Mouse (Mus musculus) fat pad, adult 2 months (tissue): ENCODE data around the gene 1700037H04Rik.

ENCODE experiments used
- DNase-seq: peaks from one replicate; pipeline ENCODE4 v3.0.0-alpha.2; 2011; ENCODE audit warnings: low read depth, low spot score; ENCODE audit errors: extremely low read depth

Gene 1700037H04Rik

GRCm38 (mm10) chr2:131179246-131179886 lies 19.5 kb upstream of the 1700037H04Rik start:
- DNase-seq: no peak

DNA sequence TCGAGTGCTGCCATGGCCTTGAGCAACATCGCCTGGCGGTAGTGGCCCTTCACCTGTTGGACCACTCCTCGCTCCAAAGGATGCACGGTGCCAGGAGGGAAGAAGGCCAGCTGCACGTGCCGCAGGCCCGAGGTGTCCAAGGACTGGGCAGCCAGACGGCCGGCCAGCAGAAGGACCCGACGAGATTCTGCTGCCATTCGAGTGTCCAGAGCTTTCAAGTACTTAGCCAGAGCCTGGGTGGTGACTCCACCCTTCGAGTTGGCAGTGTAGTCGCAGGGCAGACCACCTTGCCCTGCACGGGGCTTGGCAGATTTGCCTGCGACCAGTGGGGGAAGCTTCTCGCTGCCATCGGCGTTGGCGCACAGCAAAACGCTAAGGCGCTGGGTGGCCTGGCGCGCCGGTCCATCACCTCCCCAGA lies 19.0 kb upstream of the 1700037H04Rik start:
- no peak for DNase-seq

GRCm38 (mm10) chr2:131177932-131178331 lies 18.1 kb upstream of the 1700037H04Rik start:
- no peak for DNase-seq

DNA sequence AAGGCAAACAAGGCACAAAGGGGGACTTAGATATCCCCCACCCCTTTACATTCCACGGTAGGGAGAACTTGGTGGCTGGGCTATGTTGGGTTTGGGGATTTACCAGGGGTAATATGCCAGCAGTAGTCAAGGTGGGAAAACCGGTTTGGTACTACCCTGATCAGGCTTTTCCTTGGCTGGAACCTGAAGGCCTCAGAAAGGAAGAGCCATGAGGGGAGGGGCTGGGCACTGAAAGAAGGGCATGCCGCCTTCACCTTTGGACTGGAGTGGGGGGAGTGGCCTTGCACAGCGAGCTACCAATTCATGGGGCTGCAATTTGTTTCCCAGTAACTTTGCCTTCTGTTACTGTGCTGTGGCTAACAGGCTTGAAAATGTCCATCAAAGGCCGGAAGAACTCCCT lies 16.6 kb upstream of the 1700037H04Rik start:
- DNase-seq: peak; percentile 88

- no peak for DNase-seq
Measured at GRCm38 (mm10) chr2:131175945-131176309, 16.0 kb upstream of the 1700037H04Rik start.

DNA sequence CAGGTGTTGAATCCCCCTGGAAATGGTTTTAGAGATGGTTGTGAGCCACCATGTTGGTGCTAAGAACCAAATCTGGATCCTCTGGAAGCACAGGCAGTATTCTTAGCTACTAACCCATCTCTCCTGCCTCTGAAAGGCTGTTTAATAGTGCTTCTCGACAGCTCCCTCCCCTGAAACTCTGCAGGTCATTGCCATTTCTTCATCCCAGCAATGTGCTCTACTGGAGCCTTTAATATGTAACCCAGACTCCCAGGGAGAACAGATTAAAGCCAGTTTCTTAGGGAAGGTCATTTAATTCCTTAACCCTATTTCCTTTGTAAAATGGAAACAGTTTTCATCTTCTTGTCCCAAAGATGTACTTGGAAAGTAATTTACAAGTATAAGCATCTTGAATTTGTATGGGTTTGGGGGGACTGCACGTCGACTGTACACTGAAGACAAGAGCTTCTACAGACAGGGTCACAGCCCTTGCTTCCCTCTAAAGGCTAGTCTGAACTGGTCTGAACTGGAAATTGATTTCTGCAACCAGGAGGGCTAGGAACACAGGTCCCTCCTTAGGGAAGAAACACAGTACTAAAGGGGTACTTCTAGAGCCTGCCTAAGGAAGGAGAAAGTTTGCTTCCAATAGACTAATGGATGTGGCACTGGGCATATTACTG lies 15.5 kb upstream of the 1700037H04Rik start:
- no peak for DNase-seq

DNA sequence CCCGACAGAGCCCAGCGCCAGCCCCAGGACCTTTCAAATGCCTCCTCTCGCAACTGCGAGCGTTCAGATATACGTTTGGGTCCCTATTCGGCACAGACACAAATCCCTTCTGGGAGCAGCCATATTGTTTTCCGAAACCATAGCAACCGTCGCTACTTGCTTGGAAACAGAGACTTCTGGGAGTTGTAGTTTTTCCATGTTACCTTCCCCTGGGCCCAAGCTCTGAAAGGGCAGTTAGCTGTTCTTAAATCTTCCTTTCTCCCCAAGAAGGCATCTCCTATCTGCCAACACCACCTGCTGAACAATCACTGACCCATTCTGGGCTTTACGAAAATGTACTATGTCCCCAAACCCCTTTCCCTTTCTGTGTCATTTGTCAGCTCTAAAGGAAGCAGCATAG lies 14.8 kb upstream of the 1700037H04Rik start:
- no peak for DNase-seq

DNA sequence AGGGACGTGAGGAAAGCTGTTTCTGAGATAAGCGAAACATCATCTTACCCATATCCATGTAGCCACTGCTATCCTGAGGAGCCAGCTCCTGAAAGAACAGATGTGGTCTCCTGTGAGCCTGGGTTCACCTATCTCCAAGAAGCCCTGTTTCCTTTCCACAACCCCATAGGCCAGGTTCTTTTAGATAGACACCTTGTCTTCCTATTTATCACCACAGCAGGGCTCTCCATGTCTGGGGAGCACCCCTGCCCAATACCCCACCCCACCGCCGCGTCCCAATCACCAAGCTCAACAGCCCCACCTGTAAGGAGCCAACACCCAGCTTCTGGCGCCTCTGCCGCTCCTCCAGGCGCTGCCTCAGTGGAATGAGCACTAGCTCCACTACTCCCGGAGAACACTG lies 12.4 kb upstream of the 1700037H04Rik start:
- DNase-seq: no peak

DNA sequence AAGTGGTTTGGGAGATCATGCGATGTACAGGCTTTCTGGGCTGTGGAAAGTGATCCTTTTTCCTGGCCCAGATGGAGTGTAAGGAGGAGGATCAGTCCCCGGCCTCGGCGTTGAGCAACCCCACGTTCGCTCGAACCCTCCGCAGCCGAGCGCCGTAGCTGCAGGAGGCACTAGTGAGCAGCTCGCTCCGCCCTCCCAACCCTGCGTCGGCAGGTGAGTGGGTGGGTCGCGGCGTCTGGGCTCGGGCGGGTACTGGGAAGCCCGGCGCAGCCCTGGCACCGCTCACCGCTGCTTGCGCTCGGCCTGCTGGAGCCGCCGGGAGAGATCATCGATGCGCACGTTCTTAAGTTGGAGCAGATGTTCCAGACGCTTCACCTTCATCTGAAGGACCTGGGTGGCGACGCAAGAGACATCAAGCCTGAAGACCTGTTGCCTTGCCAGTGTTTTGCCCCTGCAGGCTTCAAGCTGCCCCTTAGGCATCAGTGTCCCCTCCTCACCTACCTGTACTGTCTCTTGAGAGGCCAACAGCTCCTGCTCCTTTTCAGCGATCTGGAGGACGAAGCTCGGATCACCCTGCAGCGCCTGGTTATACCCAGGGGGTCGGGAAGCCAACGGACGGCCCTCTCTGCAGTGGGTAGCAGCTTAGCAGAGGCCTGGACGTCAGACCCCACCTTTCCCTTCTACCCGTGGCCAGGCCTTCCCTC lies 11.7 kb upstream of the 1700037H04Rik start:
- DNase-seq: no peak

GRCm38 (mm10) chr2:131170936-131171335 lies 11.1 kb upstream of the 1700037H04Rik start:
- DNase-seq: no peak

- DNase-seq: no peak
Measured at GRCm38 (mm10) chr2:131168914-131169313, 9.0 kb upstream of the 1700037H04Rik start.

GRCm38 (mm10) chr2:131167984-131168383 lies 8.1 kb upstream of the 1700037H04Rik start:
- DNase-seq: no peak

GRCm38 (mm10) chr2:131166172-131166571 lies 6.3 kb upstream of the 1700037H04Rik start:
- DNase-seq: no peak

- DNase-seq: no peak
Measured at GRCm38 (mm10) chr2:131163924-131164323, 4.0 kb upstream of the 1700037H04Rik start.

GRCm38 (mm10) chr2:131160671-131161111 lies 810 bp upstream of the 1700037H04Rik start:
- DNase-seq: no peak

GRCm38 (mm10) chr2:131159491-131159910 lies 380 bp downstream of the 1700037H04Rik start:
- DNase-seq: no peak

DNA sequence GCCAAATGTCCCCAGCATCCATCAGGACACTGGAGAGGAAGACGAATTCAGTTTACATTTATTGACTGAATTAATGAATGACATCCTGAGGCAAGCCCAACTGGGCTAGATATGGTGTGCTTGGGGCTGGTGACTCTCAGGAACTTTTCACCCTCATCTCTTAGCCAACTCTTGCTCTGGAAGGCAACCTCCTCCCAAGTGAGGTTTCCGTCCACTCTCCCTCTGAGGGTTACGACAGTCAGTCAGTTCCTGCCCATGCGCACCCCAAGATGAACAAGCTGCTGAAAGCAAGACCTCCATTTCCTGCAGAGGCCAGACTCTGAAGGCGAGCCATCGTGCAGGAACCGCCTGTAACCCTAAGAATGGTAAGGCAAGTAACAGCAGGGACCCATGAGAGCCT lies 2.9 kb downstream of the 1700037H04Rik start:
- no peak for DNase-seq

DNA sequence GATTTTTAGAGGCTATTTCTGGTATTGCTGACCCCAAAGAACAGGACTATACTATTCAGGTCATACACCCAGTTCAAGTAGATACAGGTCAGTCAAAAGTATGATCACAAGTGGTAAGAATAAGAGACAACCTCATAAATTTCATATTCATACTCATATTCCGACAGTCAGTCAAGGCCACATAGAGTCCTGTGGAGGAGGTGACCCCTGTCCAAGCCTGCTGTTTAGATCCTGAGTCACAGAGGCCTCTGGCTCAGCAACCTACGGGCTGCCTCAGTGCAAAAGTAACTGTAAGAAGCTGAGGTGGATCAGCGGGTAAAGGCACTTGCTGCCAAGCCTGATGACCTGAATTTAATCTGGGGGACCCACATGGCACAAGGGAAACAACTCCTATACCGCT lies 5.8 kb downstream of the 1700037H04Rik start:
- no peak for DNase-seq

DNA sequence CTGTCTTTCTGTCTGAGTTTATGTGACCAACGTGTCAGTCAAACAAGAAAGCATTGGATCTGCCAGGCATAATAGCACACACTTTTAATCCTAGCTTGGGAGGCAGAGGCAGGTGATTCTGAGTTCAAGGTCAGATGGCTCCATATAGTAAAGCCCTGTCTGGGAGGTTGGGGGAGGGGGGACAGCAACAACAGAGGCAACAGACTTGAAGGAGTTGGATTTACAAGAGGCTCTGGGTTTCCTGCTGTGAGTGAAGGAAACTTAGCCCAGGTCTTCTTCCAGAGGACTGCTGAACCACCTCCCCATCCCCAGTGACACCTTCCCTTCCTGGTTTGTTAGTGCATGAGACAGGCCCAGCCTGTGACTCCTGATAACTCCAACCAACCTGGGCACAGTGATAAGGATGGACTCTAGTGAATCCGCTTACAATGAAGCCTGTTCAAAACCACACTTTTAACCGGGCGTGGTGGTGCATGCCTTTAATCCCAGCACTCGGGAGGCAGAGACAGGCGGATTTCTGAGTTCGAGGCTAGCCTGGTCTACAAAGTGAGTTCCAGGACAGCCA lies 7.6 kb downstream of the 1700037H04Rik start:
- no peak for DNase-seq

DNA sequence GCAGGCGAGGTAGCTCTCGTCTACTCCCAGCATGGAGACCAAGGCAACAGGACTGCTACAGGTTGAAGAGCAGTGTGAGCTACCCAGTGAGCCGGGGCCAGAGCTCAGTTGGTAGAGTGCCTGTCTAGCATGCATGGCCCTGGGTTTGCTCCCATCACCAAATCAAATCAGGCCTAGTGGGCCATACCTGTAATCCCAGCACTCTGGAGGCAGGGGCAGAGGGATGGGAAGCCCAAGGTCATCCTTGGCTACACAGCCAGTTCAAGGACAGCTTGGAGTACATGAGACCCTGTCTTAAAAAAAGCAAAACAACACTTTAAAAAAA lies 10.7 kb downstream of the 1700037H04Rik start:
- no peak for DNase-seq

DNA sequence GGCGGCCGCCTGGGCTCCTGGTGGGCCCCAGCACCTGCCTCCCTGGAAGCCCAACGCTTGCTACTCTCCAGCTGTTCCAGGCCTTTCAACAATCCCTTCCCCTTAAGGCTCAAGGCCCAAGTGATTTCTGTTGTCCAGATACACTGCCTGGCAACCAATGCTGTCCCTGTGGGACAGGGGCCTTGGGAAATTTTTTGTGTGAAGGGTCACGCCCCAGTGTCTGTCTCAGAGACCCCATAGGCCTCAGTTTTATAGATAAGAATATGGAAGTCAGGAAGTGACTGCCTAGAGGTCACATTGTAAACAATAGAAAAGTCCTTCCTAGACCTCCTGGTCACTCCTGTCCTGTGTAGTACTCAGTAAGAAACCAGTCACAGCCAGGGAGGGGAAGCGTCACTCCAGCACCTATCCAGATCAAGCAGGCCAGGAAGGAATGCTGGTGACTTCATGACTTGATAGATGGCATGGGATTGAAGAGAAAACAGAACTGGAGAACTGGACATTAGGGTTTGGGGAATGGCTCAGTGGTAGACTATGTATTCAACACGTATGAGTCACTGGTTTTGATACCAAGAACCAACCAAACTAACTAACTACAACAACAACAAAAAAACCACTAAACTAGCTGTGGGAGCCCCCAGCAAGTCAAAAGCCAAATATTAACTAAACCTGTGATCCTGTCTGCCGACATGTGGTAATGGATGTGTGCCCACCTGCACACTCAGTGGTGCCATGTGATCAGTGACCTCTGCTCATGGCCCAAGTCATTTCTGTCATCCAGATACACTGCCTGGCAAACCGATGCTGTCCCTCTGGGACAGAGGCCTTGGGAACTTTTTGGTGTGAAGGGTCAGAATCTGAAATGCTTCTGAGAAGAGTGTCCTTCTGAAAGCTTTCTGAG lies 11.3 kb downstream of the 1700037H04Rik start:
- no peak for DNase-seq
